9 mouse cellular contexts compared by ENCODE assay signal in genomic region chr5:136281351-136281750, GRCm38 (mm10). TPM values are rescaled to one million over a fixed set of nuclear protein-coding genes. Genes with fewer than 3 reads are reported as not detected.
DNase-seq lines count a peak whose midpoint lies in the region; ATAC-seq lines count a peak whose summit lies in the region.
"Had no signal": no experiment of that assay in that cellular context is flagged by ENCODE, and none has a peak within 500 bp of the region (broad histone marks: within the 10 kb centered on the region; RNA-seq: fewer than 3 reads in every experiment).

No protein-coding gene starts in this region.

- no peak overlapping the region for H3K27ac ChIP-seq in heart, embryonic 11.5 days (ENCODE audit: low read depth, low read length)
- H3K27ac ChIP-seq in midbrain, embryonic 11.5 days (ENCODE audit: low read depth, low read length) = no peak overlapping the region
- no peak overlapping the region for H3K27ac ChIP-seq in midbrain, embryonic 10.5 days (replicated peaks)
- H3K27ac ChIP-seq: stomach, embryonic 15.5 days had no signal

- intact Hi-C loops in gastrocnemius, postnatal 36 days (cut with DNase I) = loop anchor here (2.0 to 5.0 kb wide), 3 partner anchors 287 to 386 kb away; no protein-coding TSS in a partner anchor

- no peaks in the 10 kb centered on the region for H3K4me1 ChIP-seq in heart, embryonic 11.5 days (ENCODE audit: control insufficient read depth, insufficient read depth, low read length)
- no peaks in the 10 kb centered on the region for H3K4me1 ChIP-seq in midbrain, embryonic 11.5 days (ENCODE audit: control insufficient read depth, insufficient read depth, low read length)
- H3K4me1 ChIP-seq in midbrain, embryonic 10.5 days = no peaks in the 10 kb centered on the region
- H3K4me1 ChIP-seq: stomach, embryonic 15.5 days had no signal

- DNase-seq in heart, adult 11 months = peak; percentile 64
- DNase-seq in midbrain, embryonic 11.5 days (ENCODE audit: low spot score, missing footprints) = peak; percentile 87
- DNase-seq in midbrain, embryonic 10.5 days (ENCODE audit: low spot score) = no peak
- peak; percentile 41 for DNase-seq in cerebellum, adult 8-10 months
- peak; percentile 41 for DNase-seq in mesoderm, embryonic 11.5 days (ENCODE audit: low read depth, low spot score)
- no peak for DNase-seq in gastrocnemius, postnatal 36 days
- no peak for DNase-seq in gastrocnemius, postnatal 4 days (ENCODE audit: low spot score in 2 of 2)

- H3K27me3 ChIP-seq in heart, embryonic 11.5 days (ENCODE audit: control insufficient read depth, insufficient read depth, low read length) = no peaks in the 10 kb centered on the region
- H3K27me3 ChIP-seq in midbrain, embryonic 11.5 days (ENCODE audit: control insufficient read depth, insufficient read depth, low read length) = no peaks in the 10 kb centered on the region
- no peaks in the 10 kb centered on the region for H3K27me3 ChIP-seq in midbrain, embryonic 10.5 days (ENCODE audit: low read depth, poor library complexity, severe bottlenecking)
- H3K27me3 ChIP-seq: stomach, embryonic 15.5 days had no signal

- WGBS in heart, embryonic 11.5 days (ENCODE audit: insufficient replicate concordance) = 57% methylated on average over 6 of the region's 6 CpGs
- WGBS in midbrain, embryonic 11.5 days = 64% methylated on average over 6 of the region's 6 CpGs
- 69% methylated on average over 6 of the region's 6 CpGs for WGBS in midbrain, embryonic 10.5 days

- peaks cover 34% of the 10 kb centered on the region for H3K36me3 ChIP-seq in heart, embryonic 11.5 days (ENCODE audit: control insufficient read depth, insufficient read depth, low read length)
- H3K36me3 ChIP-seq in midbrain, embryonic 11.5 days (ENCODE audit: control insufficient read depth, insufficient read depth, low read length) = peaks cover 39% of the 10 kb centered on the region
- peaks cover 100% of the 10 kb centered on the region for H3K36me3 ChIP-seq in midbrain, embryonic 10.5 days

- H3K4me2 ChIP-seq in heart, embryonic 11.5 days = no peak overlapping the region
- H3K4me2 ChIP-seq in midbrain, embryonic 11.5 days = no peak overlapping the region
- H3K4me2 ChIP-seq: stomach, embryonic 15.5 days had no signal

- no peak for ATAC-seq in heart, embryonic 11.5 days (replicated peaks; ENCODE audit: insufficient number of reproducible peaks, low FRiP score, low TSS enrichment)
- no peak for ATAC-seq in midbrain, embryonic 11.5 days (ENCODE audit: low FRiP score)

- H3K9me3 ChIP-seq in heart, embryonic 11.5 days (replicated peaks; ENCODE audit: control insufficient read depth, low read length) = no peaks in the 10 kb centered on the region
- no peaks in the 10 kb centered on the region for H3K9me3 ChIP-seq in midbrain, embryonic 11.5 days (ENCODE audit: control insufficient read depth, low read length)
- no peaks in the 10 kb centered on the region for H3K9me3 ChIP-seq in midbrain, embryonic 10.5 days (replicated peaks)
- H3K9me3 ChIP-seq: stomach, embryonic 15.5 days had no signal

- H3K9ac ChIP-seq in heart, embryonic 11.5 days (ENCODE audit: low read depth, low read length) = no peak overlapping the region
- no peak overlapping the region for H3K9ac ChIP-seq in midbrain, embryonic 11.5 days (ENCODE audit: low read length)
- H3K9ac ChIP-seq: stomach, embryonic 15.5 days had no signal

- H3K4me3 ChIP-seq in heart, embryonic 11.5 days (ENCODE audit: low read depth, low read length) = no peak overlapping the region
- H3K4me3 ChIP-seq in midbrain, embryonic 11.5 days (ENCODE audit: low read depth, low read length) = no peak overlapping the region
- no peak overlapping the region for H3K4me3 ChIP-seq in midbrain, embryonic 10.5 days
- H3K4me3 ChIP-seq: stomach, embryonic 15.5 days had no signal

RNA-seq across cellular contexts. Expression of gene Sh2b2, which starts 35.0 kb away (rescaled TPM):
- 0.72 and 1.2 TPM in 2 replicates for polyA plus RNA-seq in heart, embryonic 11.5 days (2014; fragmentation: Nextera tagmentation; extraction: Ambion mirVana)
- 8.7 and 11.8 TPM in 2 replicates for polyA plus RNA-seq in midbrain, embryonic 11.5 days (2014; fragmentation: Nextera tagmentation; extraction: Ambion mirVana)
- 13.2 and 13.7 TPM in 2 replicates for polyA plus RNA-seq in midbrain, embryonic 10.5 days (2016; fragmentation: Nextera tagmentation; extraction: Ambion mirVana)
- 1 to 10 TPM; 3.5 to 3.9 TPM for total RNA-seq in gastrocnemius, postnatal 36 days (2021)
- total RNA-seq in gastrocnemius, postnatal 4 days (2021) = 10 to 100 TPM; 19.5 to 19.6 TPM

Comparison
In these comparisons a context has a peak if more than half of its experiments do, and no peak if none do; other contexts are left out.
1. DNase-seq: peak in heart, adult 11 months (single experiment), midbrain, embryonic 11.5 days (single experiment), cerebellum, adult 8-10 months (single experiment) and mesoderm, embryonic 11.5 days (single experiment); none in midbrain, embryonic 10.5 days (single experiment), gastrocnemius, postnatal 36 days (0 of 2) and gastrocnemius, postnatal 4 days (0 of 2).